Mouse (Mus musculus) embryonic facial prominence, embryonic 13.5 days (tissue): ENCODE data around the gene Lonrf3. TPM values are rescaled to one million over a fixed set of nuclear protein-coding genes. Genes with fewer than 3 reads are reported as not detected.
A peak's percentile ranks its signal among the peaks of the same experiment; 100 is the strongest.

Experiments used
- ATAC-seq: fragments of 200-750 bp; cut with Nextera tagmentation; 2 replicates; pipeline ENCODE4 v1.8.0; 2017; ENCODE audit warnings: low read depth; ENCODE audit not compliant: insufficient number of reproducible peaks, insufficient read depth, low FRiP score, low TSS enrichment
- H3K27ac ChIP-seq: fragments of 300-500 bp; sonication (generic); 2 replicates; pipeline ENCODE4 v1.5.1; 2015; ENCODE audit warnings: moderate library complexity, mild to moderate bottlenecking, inconsistent platforms
- H3K27me3 ChIP-seq: fragments of 300-500 bp; sonication (generic); 2 replicates; pipeline ENCODE4 v1.6.1; 2015; ENCODE audit warnings: mild to moderate bottlenecking, inconsistent platforms
- H3K36me3 ChIP-seq: fragments of 300-500 bp; sonication (generic); 2 replicates; pipeline ENCODE4 v1.6.1; 2015; ENCODE audit warnings: mild to moderate bottlenecking, inconsistent platforms
- H3K4me1 ChIP-seq: fragments of 300-500 bp; sonication (generic); 2 replicates; pipeline ENCODE4 v1.6.1; 2015; ENCODE audit warnings: inconsistent platforms
- H3K4me2 ChIP-seq: fragments of 300-500 bp; sonication (generic); 2 replicates; pipeline ENCODE4 v1.6.1; 2015; ENCODE audit warnings: moderate library complexity, mild to moderate bottlenecking, inconsistent platforms
- H3K4me3 ChIP-seq: fragments of 300-500 bp; sonication (generic); 2 replicates; pipeline ENCODE4 v1.5.1; 2015; ENCODE audit warnings: mild to moderate bottlenecking, inconsistent platforms
- H3K9ac ChIP-seq: fragments of 300-500 bp; sonication (generic); 2 replicates; pipeline ENCODE4 v1.6.1; 2015; ENCODE audit warnings: mild to moderate bottlenecking, inconsistent platforms
- H3K9me3 ChIP-seq: fragments of 300-500 bp; sonication (generic); 2 replicates; pipeline ENCODE4 v1.6.1; 2016; ENCODE audit warnings: inconsistent platforms
- WGBS: fragments of 180-500 bp; shearing (Covaris S2); methylation state at CpG from one replicate; pipeline ENCODE4 v1.1.7; 2015; ENCODE audit warnings: mixed read lengths; 5-methylcytosine and 5-hydroxymethylcytosine counted together
- polyA plus RNA-seq: library from polyadenylated mRNA; unstranded; fragments of >200 nt; fragmentation: Nextera tagmentation; extraction: Ambion mirVana; gene quantifications from 2 replicates; pipeline ENCODE4 v1.2.1, GENCODE M21; 2015

Gene Lonrf3
- polyA plus RNA-seq = 0.45 and 0.63 TPM in 2 replicates

GRCm38 (mm10) chrX:36328271-36329039 is at the start of gene Lonrf3:
Gene Lonrf3, plus strand, starts transcription at chrX:36328353.
- peak within 1 kb of the TSS; percentile 46 for H3K4me3 ChIP-seq
- peak within 1 kb of the TSS; percentile 76 for H3K4me2 ChIP-seq
- peak within 1 kb of the TSS; percentile 49 for H3K9ac ChIP-seq
- H3K9me3 ChIP-seq = no peaks in the 10 kb centered on the region
- 0 out of 2 replicates have a peak, but pooled peaks have one; percentile 59 for ATAC-seq
- H3K36me3 ChIP-seq = no peaks in the 10 kb centered on the region
- peaks cover 70% of the 10 kb centered on the region for H3K27me3 ChIP-seq
- WGBS = 22% methylated on average over 68 of the region's 68 CpGs
- H3K4me1 ChIP-seq = no peaks in the 10 kb centered on the region
- no peak within 1 kb of the TSS for H3K27ac ChIP-seq

GRCm38 (mm10) chrX:36278750-36279149 is 49.4 kb upstream of the Lonrf3 start:
- Histone ChIP-seq H3K27me3 (no peaks in the 10 kb centered on the region), H3K4me3 (no peak overlapping the region), H3K9me3 (no peaks in the 10 kb centered on the region), H3K4me2 (no peak overlapping the region), H3K9ac (no peak overlapping the region), H3K27ac (no peak overlapping the region), H3K36me3 (no peaks in the 10 kb centered on the region), H3K4me1 (no peaks in the 10 kb centered on the region)
- ATAC-seq = no peak
- 67% methylated on average over 1 of the region's 1 CpGs for WGBS

- Histone ChIP-seq H3K4me3 (no peak overlapping the region), H3K4me2 (no peak overlapping the region), H3K4me1 (no peaks in the 10 kb centered on the region), H3K9ac (no peak overlapping the region), H3K27ac (no peak overlapping the region), H3K9me3 (no peaks in the 10 kb centered on the region), H3K27me3 (no peaks in the 10 kb centered on the region), H3K36me3 (no peaks in the 10 kb centered on the region)
- whole genome bisulfite sequencing = 71% methylated on average over 3 of the region's 3 CpGs
- ATAC-seq = no peak
These were observed 16.7 kb upstream of the Lonrf3 start for GRCm38 (mm10) chrX:36311420-36311819.

GRCm38 (mm10) chrX:36327491-36328255 is 480 bp upstream of the Lonrf3 start:
- Histone ChIP-seq H3K9me3 (no peaks in the 10 kb centered on the region), H3K4me3 (peak overlapping the region; percentile 46), H3K9ac (no peak overlapping the region), H3K27ac (no peak overlapping the region), H3K27me3 (peaks cover 70% of the 10 kb centered on the region), H3K36me3 (no peaks in the 10 kb centered on the region), H3K4me2 (peak overlapping the region; percentile 76), H3K4me1 (no peaks in the 10 kb centered on the region)
- ATAC-seq = no peak
- 26% methylated on average over 19 of the region's 20 CpGs for WGBS

- H3K4me2 ChIP-seq = peak overlapping the region; percentile 76
- 21% methylated on average over 53 of the region's 66 CpGs for WGBS
- H3K9ac ChIP-seq = peak overlapping the region; percentile 49
- no peaks in the 10 kb centered on the region for H3K9me3 ChIP-seq
- no peaks in the 10 kb centered on the region for H3K4me1 ChIP-seq
- H3K4me3 ChIP-seq = peak overlapping the region; percentile 46
- peaks cover 65% of the 10 kb centered on the region for H3K27me3 ChIP-seq
- H3K27ac ChIP-seq = no peak overlapping the region
- H3K36me3 ChIP-seq = no peaks in the 10 kb centered on the region
- no peak for ATAC-seq
These were observed 992 bp downstream of the Lonrf3 start for GRCm38 (mm10) chrX:36329040-36329649.

- no peak for ATAC-seq
- Histone ChIP-seq H3K4me3 (peak overlapping the region; percentile 46), H3K4me2 (peak overlapping the region; percentile 76), H3K36me3 (no peaks in the 10 kb centered on the region), H3K27ac (no peak overlapping the region), H3K27me3 (peaks cover 65% of the 10 kb centered on the region), H3K9me3 (no peaks in the 10 kb centered on the region), H3K9ac (no peak overlapping the region), H3K4me1 (no peaks in the 10 kb centered on the region)
- 20% methylated on average over 22 of the region's 44 CpGs for WGBS
These were observed 1.8 kb downstream of the Lonrf3 start for GRCm38 (mm10) chrX:36329849-36330411.

GRCm38 (mm10) chrX:36352446-36352845 is 24.3 kb downstream of the Lonrf3 start:
- Histone ChIP-seq H3K4me1 (no peaks in the 10 kb centered on the region), H3K9me3 (no peaks in the 10 kb centered on the region)
- 64% methylated on average over 3 of the region's 3 CpGs for WGBS

GRCm38 (mm10) chrX:36385340-36385739 is 57.2 kb downstream of the Lonrf3 start:
- no peak for ATAC-seq

More at GRCm38 (mm10) chrX:36352446-36352845, 24.3 kb downstream of the Lonrf3 start:
- Histone ChIP-seq H3K36me3 (no peaks in the 10 kb centered on the region), H3K4me3 (no peak overlapping the region), H3K9ac (no peak overlapping the region), H3K4me2 (no peak overlapping the region), H3K27me3 (no peaks in the 10 kb centered on the region), H3K27ac (no peak overlapping the region)
- no peak for ATAC-seq

GRCm38 (mm10) chrX:36389971-36390370 is 61.8 kb downstream of the Lonrf3 start:
- no peaks in the 10 kb centered on the region for H3K27me3 ChIP-seq
- H3K4me3 ChIP-seq = no peak overlapping the region
- no peaks in the 10 kb centered on the region for H3K9me3 ChIP-seq
- no peak overlapping the region for H3K4me2 ChIP-seq
- H3K27ac ChIP-seq = no peak overlapping the region
- H3K9ac ChIP-seq = no peak overlapping the region
- H3K4me1 ChIP-seq = no peaks in the 10 kb centered on the region
- no peak for ATAC-seq
- no peaks in the 10 kb centered on the region for H3K36me3 ChIP-seq
- 60% methylated on average over 3 of the region's 3 CpGs for WGBS

More at GRCm38 (mm10) chrX:36385340-36385739, 57.2 kb downstream of the Lonrf3 start:
- no peaks in the 10 kb centered on the region for H3K4me1 ChIP-seq
- no peak overlapping the region for H3K9ac ChIP-seq
- H3K36me3 ChIP-seq = no peaks in the 10 kb centered on the region
- H3K27me3 ChIP-seq = no peaks in the 10 kb centered on the region
- no peak overlapping the region for H3K27ac ChIP-seq
- H3K9me3 ChIP-seq = no peaks in the 10 kb centered on the region
- no peak overlapping the region for H3K4me2 ChIP-seq
- no peak overlapping the region for H3K4me3 ChIP-seq

- Histone ChIP-seq H3K4me3 (no peak overlapping the region), H3K36me3 (no peaks in the 10 kb centered on the region), H3K9ac (no peak overlapping the region), H3K27me3 (no peaks in the 10 kb centered on the region), H3K9me3 (no peaks in the 10 kb centered on the region), H3K27ac (no peak overlapping the region), H3K4me2 (no peak overlapping the region), H3K4me1 (no peaks in the 10 kb centered on the region)
- ATAC-seq = no peak
- 47% methylated on average over 2 of the region's 2 CpGs for WGBS
These were observed 62.4 kb downstream of the Lonrf3 start for GRCm38 (mm10) chrX:36390503-36390902.

- H3K9ac ChIP-seq = no peak overlapping the region
- H3K36me3 ChIP-seq = no peaks in the 10 kb centered on the region
- no peak overlapping the region for H3K4me3 ChIP-seq
- H3K4me1 ChIP-seq = no peaks in the 10 kb centered on the region
- 76% methylated on average over 6 of the region's 6 CpGs for WGBS
- ATAC-seq = no peak
- no peak overlapping the region for H3K27ac ChIP-seq
- H3K4me2 ChIP-seq = no peak overlapping the region
- H3K27me3 ChIP-seq = no peaks in the 10 kb centered on the region
- H3K9me3 ChIP-seq = no peaks in the 10 kb centered on the region
These were observed 64.5 kb downstream of the Lonrf3 start for GRCm38 (mm10) chrX:36392672-36393071.
